Mouse (Mus musculus) left cerebral cortex, adult 2 months (tissue): Measurements from ENCODE around the gene Hnrnpm. TPM values are rescaled to one million over a fixed set of nuclear protein-coding genes. Genes with fewer than 3 reads are reported as not detected.

ENCODE experiments used
- DNase-seq, 2 experiments: peaks; one replicate each; pipeline ENCODE4 v3.0.0; 2021 to 2022; ENCODE audit warnings: low spot score in 2 of 2, mixed read lengths in 1 of 2; ENCODE audit errors: extremely low spot score in 1 of 2
- H3K27ac ChIP-seq: fragments of 200-600 bp; 2 replicates; pipeline ENCODE4 v1.8.1; 2022
- H3K4me3 ChIP-seq: fragments of 200-600 bp; 2 replicates; pipeline ENCODE4 v1.8.1; 2022
- CTCF ChIP-seq: fragments of 200-600 bp; IDR thresholded peaks from 2 replicates; pipeline ENCODE4 v1.8.1; 2022; ENCODE audit warnings: antibody characterized with exemption, mild to moderate bottlenecking, moderate library complexity
- intact Hi-C: fragments of 180-260 bp; cut with DNase I; formaldehyde crosslinking; loops from one replicate; pipeline ENCODE4 v1.15.1; 2025
- total RNA-seq, 2 experiments: library from RNA; stranded (reverse); gene quantifications; 2 replicates each; pipeline ENCODE4 v1.2.3; 2021

Hnrnpm gene
- total RNA-seq, 2 experiments from 2014 or later = 137 to 162 TPM

GRCm38 (mm10) chr17:33709834-33710233 is 23.2 kb upstream of the Hnrnpm start:
- no peak for DNase-seq
- no peak overlapping the region for H3K27ac ChIP-seq
- no peak overlapping the region for H3K4me3 ChIP-seq
- TF ChIP-seq CTCF = no peak
- intact Hi-C loops = no loop called here

GRCm38 (mm10) chr17:33703091-33703490 is 16.4 kb upstream of the Hnrnpm start:
- TF ChIP-seq CTCF = no peak
- H3K27ac ChIP-seq = no peak overlapping the region
- intact Hi-C loops = no loop called here
- DNase-seq = no peak
- no peak overlapping the region for H3K4me3 ChIP-seq

- Histone ChIP-seq H3K4me3 (no peak overlapping the region), H3K27ac (no peak overlapping the region)
- no peak for DNase-seq
- TF ChIP-seq CTCF = no peak
- intact Hi-C loops = no loop called here
Observed at GRCm38 (mm10) chr17:33702178-33702577, 15.5 kb upstream of the Hnrnpm start.

GRCm38 (mm10) chr17:33695471-33695870 is 8.8 kb upstream of the Hnrnpm start:
- intact Hi-C loops = no loop called here
- no peak overlapping the region for H3K27ac ChIP-seq
- no peak for DNase-seq
- no peak overlapping the region for H3K4me3 ChIP-seq
- no peak for TF ChIP-seq CTCF

- intact Hi-C loops = loop anchor here (2.0 kb wide), 1 partner anchor 76 kb away; the partner anchor contains the start of gene Rab11b
- peak overlapping the region; percentile 82 for H3K4me3 ChIP-seq
- peak; percentile 96 to 98 for DNase-seq
- no peak for TF ChIP-seq CTCF
- H3K27ac ChIP-seq = peak overlapping the region; percentile 92
Observed at GRCm38 (mm10) chr17:33685249-33685653, 1.4 kb downstream of the Hnrnpm start.

GRCm38 (mm10) chr17:33684671-33685231 is 1.9 kb downstream of the Hnrnpm start:
- H3K4me3 ChIP-seq = peak overlapping the region; percentile 82
- peak overlapping the region; percentile 92 for H3K27ac ChIP-seq
- intact Hi-C loops = loop anchor here (2.0 kb wide), 1 partner anchor 76 kb away; the partner anchor contains the start of gene Rab11b
- DNase-seq = peak; percentile 76 to 80
- TF ChIP-seq CTCF = peak; percentile 56

GRCm38 (mm10) chr17:33681767-33682166 is 4.9 kb downstream of the Hnrnpm start:
- no peak for TF ChIP-seq CTCF
- intact Hi-C loops = no loop called here
- no peak overlapping the region for H3K4me3 ChIP-seq
- H3K27ac ChIP-seq = no peak overlapping the region
- DNase-seq = no peak

- DNase-seq = no peak
- Histone ChIP-seq H3K4me3 (no peak overlapping the region), H3K27ac (no peak overlapping the region)
- no peak for TF ChIP-seq CTCF
- intact Hi-C loops = no loop called here
Observed at GRCm38 (mm10) chr17:33678771-33679170, 7.9 kb downstream of the Hnrnpm start.

- no peak for DNase-seq
- intact Hi-C loops = no loop called here
- no peak overlapping the region for H3K27ac ChIP-seq
- H3K4me3 ChIP-seq = no peak overlapping the region
- no peak for TF ChIP-seq CTCF
Observed at GRCm38 (mm10) chr17:33676086-33676485, 10.6 kb downstream of the Hnrnpm start.

- DNase-seq = no peak
- no peak for TF ChIP-seq CTCF
- Histone ChIP-seq H3K27ac (no peak overlapping the region), H3K4me3 (no peak overlapping the region)
- intact Hi-C loops = no loop called here
Observed at GRCm38 (mm10) chr17:33675452-33675851, 11.2 kb downstream of the Hnrnpm start.

- no peak for TF ChIP-seq CTCF
- no peak overlapping the region for H3K4me3 ChIP-seq
- intact Hi-C loops = no loop called here
- no peak for DNase-seq
- no peak overlapping the region for H3K27ac ChIP-seq
Observed at GRCm38 (mm10) chr17:33673837-33674236, 12.8 kb downstream of the Hnrnpm start.

- H3K27ac ChIP-seq = no peak overlapping the region
- no peak overlapping the region for H3K4me3 ChIP-seq
- no peak for TF ChIP-seq CTCF
- no peak for DNase-seq
- intact Hi-C loops = no loop called here
Observed at GRCm38 (mm10) chr17:33669681-33670080, 17.0 kb downstream of the Hnrnpm start.

GRCm38 (mm10) chr17:33666813-33667212 is 19.8 kb downstream of the Hnrnpm start:
- no peak overlapping the region for H3K27ac ChIP-seq
- TF ChIP-seq CTCF = no peak
- intact Hi-C loops = no loop called here
- no peak for DNase-seq
- no peak overlapping the region for H3K4me3 ChIP-seq
